Mouse (Mus musculus) urinary bladder, postnatal 4 days (tissue): ENCODE data around the gene Ifna7.
A peak's percentile ranks its signal among the peaks of the same experiment; 100 is the strongest.
"Not testable (repeated sequence)": the region's sequence is repeated elsewhere in the genome, so short reads cannot be mapped to it uniquely, and the experiment has no call there.

ENCODE experiments used
- DNase-seq, 2 experiments: peaks; one replicate each; pipeline ENCODE4 v3.0.0; 2021 to 2022; ENCODE audit warnings: low spot score in 2 of 2

The Ifna7 gene

GRCm38 (mm10) chr4:88815928-88816327, at the start of gene Ifna7:
Gene Ifna7, plus strand, starts transcription at chr4:88816228.
- no peak for DNase-seq

- DNase-seq = not testable (repeated sequence)
Observed at GRCm38 (mm10) chr4:88773534-88773933, 42.5 kb upstream of the Ifna7 start, which contains the start of gene Gm13290. Gene Gm13290, plus strand, starts transcription at chr4:88773834.

- not testable (repeated sequence) for DNase-seq
Observed at GRCm38 (mm10) chr4:88776622-88777021, 39.4 kb upstream of the Ifna7 start, which contains the start of gene Gm13289. Gene Gm13289, plus strand, starts transcription at chr4:88776922.

- not testable (repeated sequence) for DNase-seq
Observed at GRCm38 (mm10) chr4:88779550-88779949, 36.5 kb upstream of the Ifna7 start, which contains the start of gene Gm13272. Gene Gm13272, plus strand, starts transcription at chr4:88779850.

GRCm38 (mm10) chr4:88780320-88780719, 35.7 kb upstream of the Ifna7 start:
- not testable (repeated sequence) for DNase-seq

GRCm38 (mm10) chr4:88781831-88782230, 34.2 kb upstream of the Ifna7 start, which contains the start of gene Ifnz:
Gene Ifnz, plus strand, starts transcription at chr4:88782131.
- not testable (repeated sequence) for DNase-seq

GRCm38 (mm10) chr4:88782335-88782734, 33.7 kb upstream of the Ifna7 start:
- DNase-seq = peak in 1 of 2 experiments; percentile 20

GRCm38 (mm10) chr4:88785409-88785808, 30.6 kb upstream of the Ifna7 start, which contains the start of gene Gm13276:
Gene Gm13276, plus strand, starts transcription at chr4:88785709.
- not testable (repeated sequence) for DNase-seq

- peak; percentile 59 to 60 for DNase-seq
Observed at GRCm38 (mm10) chr4:88788402-88788801, 27.6 kb upstream of the Ifna7 start, which contains the start of gene Gm13277. Gene Gm13277, plus strand, starts transcription at chr4:88788632.

GRCm38 (mm10) chr4:88791250-88791649, 24.8 kb upstream of the Ifna7 start, which contains the start of gene Gm13278:
Gene Gm13278, plus strand, starts transcription at chr4:88791550.
- not testable (repeated sequence) for DNase-seq

GRCm38 (mm10) chr4:88793936-88794675, 21.9 kb upstream of the Ifna7 start, which contains the start of gene Gm13275:
Gene Gm13275, plus strand, starts transcription at chr4:88794487.
- DNase-seq = peak; percentile 75 to 79

- not testable (repeated sequence) for DNase-seq
Observed at GRCm38 (mm10) chr4:88797097-88797496, 18.9 kb upstream of the Ifna7 start, which contains the start of gene Gm13279. Gene Gm13279, plus strand, starts transcription at chr4:88797397.

- DNase-seq = not testable (repeated sequence)
Observed at GRCm38 (mm10) chr4:88799365-88799764, 16.7 kb upstream of the Ifna7 start, which contains the start of gene Gm13285. Gene Gm13285, plus strand, starts transcription at chr4:88799665.

- not testable (repeated sequence) for DNase-seq
Observed at GRCm38 (mm10) chr4:88802954-88803353, 13.1 kb upstream of the Ifna7 start, which contains the start of gene Gm13287. Gene Gm13287, plus strand, starts transcription at chr4:88803254.

- DNase-seq = not testable (repeated sequence)
Observed at GRCm38 (mm10) chr4:88805231-88805630, 10.8 kb upstream of the Ifna7 start, which contains the start of gene Gm13288. Gene Gm13288, plus strand, starts transcription at chr4:88805531.

GRCm38 (mm10) chr4:88805761-88806160, 10.3 kb upstream of the Ifna7 start:
- peak in 1 of 2 experiments; percentile 28 for DNase-seq

- no peak for DNase-seq
Observed at GRCm38 (mm10) chr4:88819659-88820058, 3.6 kb downstream of the Ifna7 start, which contains the start of gene Ifna11. Gene Ifna11, plus strand, starts transcription at chr4:88819959.

- DNase-seq = no peak
Observed at GRCm38 (mm10) chr4:88822995-88823394, 7.0 kb downstream of the Ifna7 start.

- DNase-seq = not testable (repeated sequence)
Observed at GRCm38 (mm10) chr4:88827116-88827515, 11.1 kb downstream of the Ifna7 start, which contains the start of gene Ifna6. Gene Ifna6, plus strand, starts transcription at chr4:88827416.

GRCm38 (mm10) chr4:88830523-88830922, 14.5 kb downstream of the Ifna7 start:
- no peak for DNase-seq

GRCm38 (mm10) chr4:88835225-88835624, 19.2 kb downstream of the Ifna7 start, which contains the start of gene Ifna5:
Gene Ifna5, plus strand, starts transcription at chr4:88835525.
- not testable (repeated sequence) for DNase-seq

- DNase-seq = no peak
Observed at GRCm38 (mm10) chr4:88838828-88839227, 22.8 kb downstream of the Ifna7 start.
